Mouse (Mus musculus) heart, embryonic 15.5 days (tissue): ENCODE measurements around the gene Dgcr2. TPM values are rescaled to one million over a fixed set of nuclear protein-coding genes. Genes with fewer than 3 reads are reported as not detected.
A peak's percentile ranks its signal among the peaks of the same experiment; 100 is the strongest.

Experiments used
- ATAC-seq: fragments of 200-750 bp; cut with Nextera tagmentation; replicated peaks from 2 replicates; pipeline ENCODE4 v1.8.0; 2017; ENCODE audit warnings: low read depth, moderate TSS enrichment; ENCODE audit not compliant: insufficient number of reproducible peaks, insufficient read depth, low FRiP score
- H3K27ac ChIP-seq: fragments of 300-500 bp; sonication (generic); 2 replicates; pipeline ENCODE4 v1.5.1; 2015; ENCODE audit warnings: mild to moderate bottlenecking, inconsistent platforms
- H3K27me3 ChIP-seq: fragments of 300-500 bp; sonication (generic); 2 replicates; pipeline ENCODE4 v1.6.1; 2015; ENCODE audit warnings: inconsistent platforms
- H3K36me3 ChIP-seq: fragments of 300-500 bp; sonication (generic); 2 replicates; pipeline ENCODE4 v1.6.1; 2015; ENCODE audit warnings: mild to moderate bottlenecking, inconsistent platforms
- H3K4me1 ChIP-seq: fragments of 300-500 bp; sonication (generic); replicated peaks from 2 replicates; pipeline ENCODE4 v1.6.1; 2015; ENCODE audit warnings: inconsistent platforms
- H3K4me2 ChIP-seq: fragments of 300-500 bp; sonication (generic); 2 replicates; pipeline ENCODE4 v1.6.1; 2015; ENCODE audit warnings: inconsistent platforms, mild to moderate bottlenecking, moderate library complexity
- H3K4me3 ChIP-seq: fragments of 300-500 bp; sonication (generic); 2 replicates; pipeline ENCODE4 v1.5.1; 2015; ENCODE audit warnings: mild to moderate bottlenecking, inconsistent platforms
- H3K9ac ChIP-seq: fragments of 300-500 bp; sonication (generic); 2 replicates; pipeline ENCODE4 v1.6.1; 2015; ENCODE audit warnings: mild to moderate bottlenecking, inconsistent platforms
- H3K9me3 ChIP-seq: fragments of 300-500 bp; sonication (generic); replicated peaks from 2 replicates; pipeline ENCODE4 v1.6.1; 2016; ENCODE audit warnings: inconsistent platforms
- WGBS: fragments of 180-500 bp; shearing (Covaris S2); methylation state at CpG from one replicate; pipeline ENCODE4 v1.1.7; 2015; ENCODE audit warnings: mixed read lengths; 5-methylcytosine and 5-hydroxymethylcytosine counted together
- polyA plus RNA-seq: library from polyadenylated mRNA; unstranded; fragments of >200 nt; fragmentation: Nextera tagmentation; extraction: Ambion mirVana; gene quantifications from 2 replicates; pipeline ENCODE4 v1.2.1, GENCODE M21; 2015

Dgcr2 gene
- polyA plus RNA-seq, result 41.8 and 58.9 TPM in 2 replicates

GRCm38 (mm10) chr16:17898462-17898861 lies at the start of gene Dgcr2, which contains the start of gene Tssk2:
Gene Dgcr2, minus strand, starts transcription at chr16:17898562.
Gene Tssk2, plus strand, starts transcription at chr16:17898637.
- 88% methylated on average over 14 of the region's 14 CpGs for WGBS
- Histone ChIP-seq H3K9ac (no peak within 1 kb of the TSS), H3K4me1 (no peaks in the 10 kb centered on the region), H3K36me3 (peaks cover 47% of the 10 kb centered on the region), H3K4me2 (no peak within 1 kb of the TSS), H3K4me3 (no peak within 1 kb of the TSS), H3K27me3 (no peaks in the 10 kb centered on the region), H3K9me3 (no peaks in the 10 kb centered on the region), H3K27ac (no peak within 1 kb of the TSS)
- no peak for ATAC-seq

DNA sequence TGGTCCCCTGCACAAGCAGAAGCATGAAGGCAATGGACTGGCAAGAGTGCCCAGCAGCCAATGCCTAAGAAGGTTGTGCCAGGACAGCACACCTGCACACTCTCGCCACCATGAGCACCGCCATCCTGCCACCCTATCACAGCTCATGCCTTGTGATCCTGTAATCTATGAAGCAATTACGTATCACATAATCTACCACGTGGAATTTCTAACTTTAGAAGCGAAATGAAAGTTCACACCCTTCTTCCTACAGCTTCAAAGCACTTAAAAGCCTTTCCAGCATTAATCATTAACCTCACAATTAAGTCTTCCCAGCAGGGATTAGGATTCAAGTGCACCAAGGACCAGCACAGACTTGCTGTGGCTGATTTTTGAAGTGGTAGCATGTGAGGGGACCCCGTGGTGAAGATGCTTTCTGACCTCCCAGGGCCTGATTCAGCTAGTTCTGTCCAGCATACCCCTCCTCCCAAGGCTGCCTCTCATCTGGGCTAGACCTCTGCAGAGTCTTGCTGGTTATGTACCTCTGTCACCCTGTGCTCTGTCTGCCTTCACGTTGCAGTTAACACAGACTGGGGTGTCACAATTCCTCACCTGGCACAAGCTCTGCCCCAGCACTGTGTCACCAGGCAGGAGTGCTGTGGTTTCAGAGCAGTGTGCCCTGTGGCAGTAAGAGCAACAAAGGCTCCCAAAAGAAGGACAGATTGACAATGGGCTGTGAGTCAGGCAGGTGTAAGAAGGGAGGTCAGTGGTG lies 46.9 kb upstream of the Dgcr2 start:
- no peaks in the 10 kb centered on the region for H3K4me1 ChIP-seq
- no peak overlapping the region for H3K27ac ChIP-seq
- no peaks in the 10 kb centered on the region for H3K36me3 ChIP-seq
- no peak overlapping the region for H3K4me2 ChIP-seq
- no peak overlapping the region for H3K9ac ChIP-seq
- ATAC-seq, result no peak
- 49% methylated on average over 7 of the region's 7 CpGs for WGBS
- H3K4me3 ChIP-seq, result no peak overlapping the region
- H3K27me3 ChIP-seq, result 0 out of 2 replicates have a peak, but pooled peaks cover 3% of the 10 kb centered on the region
- no peaks in the 10 kb centered on the region for H3K9me3 ChIP-seq

DNA sequence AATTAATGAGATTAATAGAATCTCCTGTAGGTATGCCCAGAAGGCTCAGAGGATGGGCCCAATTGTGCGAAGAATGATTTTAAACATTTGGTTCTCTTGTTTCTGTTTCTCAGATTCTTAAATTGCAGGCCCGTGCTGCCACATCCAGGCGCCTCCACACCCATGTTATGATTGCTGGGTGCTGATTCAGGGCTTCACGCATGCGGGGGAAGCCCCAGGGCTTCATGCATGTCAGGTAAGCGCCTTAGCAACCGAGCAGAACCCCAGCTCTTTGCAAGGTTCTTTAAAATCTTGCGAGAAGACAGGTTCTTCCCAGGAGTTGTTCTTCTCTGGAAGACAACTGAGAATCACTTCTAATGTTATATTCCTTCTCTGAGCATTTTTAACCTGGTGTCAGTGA lies 45.1 kb upstream of the Dgcr2 start:
- 60% methylated on average over 8 of the region's 8 CpGs for WGBS
- H3K4me3 ChIP-seq, result no peak overlapping the region
- no peak overlapping the region for H3K4me2 ChIP-seq
- no peak overlapping the region for H3K9ac ChIP-seq
- H3K36me3 ChIP-seq, result no peaks in the 10 kb centered on the region
- no peak for ATAC-seq
- H3K9me3 ChIP-seq, result no peaks in the 10 kb centered on the region
- no peak overlapping the region for H3K27ac ChIP-seq
- H3K4me1 ChIP-seq, result no peaks in the 10 kb centered on the region
- 0 out of 2 replicates have a peak, but pooled peaks cover 3% of the 10 kb centered on the region for H3K27me3 ChIP-seq

DNA sequence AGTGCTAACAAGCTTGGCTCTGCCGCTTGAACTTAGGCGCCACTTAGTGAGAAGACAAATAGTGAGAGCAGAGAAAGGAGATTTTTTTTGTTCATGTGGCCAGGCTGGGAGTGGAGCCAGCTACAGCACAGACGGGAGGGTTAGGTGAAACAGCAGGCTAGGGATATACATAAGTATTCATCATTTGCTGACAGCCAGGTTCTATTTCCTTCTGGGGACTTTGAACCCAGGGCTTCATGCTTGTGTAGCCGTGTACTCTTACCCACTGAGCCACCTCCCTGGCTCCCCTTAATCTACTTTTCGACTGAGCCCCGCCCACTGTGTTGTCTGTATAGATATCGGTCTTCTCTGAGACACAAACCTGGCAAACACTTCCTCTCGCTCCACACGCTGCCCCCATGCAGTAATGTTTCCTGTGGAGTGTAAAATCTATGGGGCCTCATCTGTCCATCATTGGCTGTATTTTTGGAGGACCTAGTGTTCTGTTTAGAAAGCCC lies 40.9 kb upstream of the Dgcr2 start:
- no peak overlapping the region for H3K4me2 ChIP-seq
- whole genome bisulfite sequencing, result 39% methylated on average over 9 of the region's 9 CpGs
- H3K27me3 ChIP-seq, result peaks cover 25% of the 10 kb centered on the region
- H3K9me3 ChIP-seq, result no peaks in the 10 kb centered on the region
- no peak for ATAC-seq
- H3K4me1 ChIP-seq, result no peaks in the 10 kb centered on the region; the same call in 1 of the 2 replicates
- no peak overlapping the region for H3K9ac ChIP-seq
- no peak overlapping the region for H3K27ac ChIP-seq
- H3K4me3 ChIP-seq, result no peak overlapping the region
- H3K36me3 ChIP-seq, result no peaks in the 10 kb centered on the region

- peaks cover 25% of the 10 kb centered on the region for H3K27me3 ChIP-seq
- no peaks in the 10 kb centered on the region; the same call in 1 of the 2 replicates for H3K4me1 ChIP-seq
- no peaks in the 10 kb centered on the region for H3K9me3 ChIP-seq
- 8% methylated on average over 7 of the region's 7 CpGs for WGBS
- no peak overlapping the region for H3K27ac ChIP-seq
- H3K4me3 ChIP-seq, result no peak overlapping the region
- ATAC-seq, result peak; percentile 75; the same call in 1 of the 2 replicates
- no peak overlapping the region for H3K4me2 ChIP-seq
- no peaks in the 10 kb centered on the region for H3K36me3 ChIP-seq
- no peak overlapping the region for H3K9ac ChIP-seq
Observed at GRCm38 (mm10) chr16:17938821-17939220, 40.5 kb upstream of the Dgcr2 start.

- Histone ChIP-seq H3K4me1 (no peaks in the 10 kb centered on the region; the same call in 1 of the 2 replicates), H3K4me2 (no peak overlapping the region), H3K4me3 (no peak overlapping the region), H3K9ac (no peak overlapping the region), H3K36me3 (no peaks in the 10 kb centered on the region), H3K9me3 (no peaks in the 10 kb centered on the region), H3K27ac (no peak overlapping the region), H3K27me3 (peaks cover 25% of the 10 kb centered on the region)
- no peak for ATAC-seq
- WGBS, result 55% methylated on average over 7 of the region's 7 CpGs
Observed at GRCm38 (mm10) chr16:17938187-17938586, 39.8 kb upstream of the Dgcr2 start.

DNA sequence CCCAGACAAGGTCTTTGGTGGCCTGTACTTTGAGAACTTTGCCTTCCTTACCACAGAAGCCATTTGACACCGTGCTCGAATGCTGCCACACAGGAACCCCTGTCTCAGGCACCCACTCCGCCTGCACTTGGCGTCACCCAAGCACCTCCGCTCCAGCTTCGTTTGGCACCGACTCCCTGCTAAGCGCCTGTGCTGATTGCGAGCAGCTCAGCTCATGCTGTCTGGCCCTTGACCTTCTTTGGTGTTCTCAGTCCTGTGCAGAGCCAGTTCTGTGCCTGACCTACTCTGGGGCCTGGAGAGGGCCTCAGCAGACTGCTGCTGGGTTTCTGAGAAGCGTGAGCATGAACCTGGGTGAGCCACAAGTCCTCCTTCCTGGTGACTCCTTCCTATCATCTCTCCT lies 38.4 kb upstream of the Dgcr2 start:
- peaks cover 25% of the 10 kb centered on the region for H3K27me3 ChIP-seq
- no peaks in the 10 kb centered on the region; the same call in 1 of the 2 replicates for H3K4me1 ChIP-seq
- H3K4me3 ChIP-seq, result no peak overlapping the region
- no peaks in the 10 kb centered on the region for H3K36me3 ChIP-seq
- ATAC-seq, result no peak
- WGBS, result 66% methylated on average over 10 of the region's 10 CpGs
- no peak overlapping the region for H3K27ac ChIP-seq
- H3K4me2 ChIP-seq, result no peak overlapping the region
- H3K9me3 ChIP-seq, result no peaks in the 10 kb centered on the region
- no peak overlapping the region for H3K9ac ChIP-seq

DNA sequence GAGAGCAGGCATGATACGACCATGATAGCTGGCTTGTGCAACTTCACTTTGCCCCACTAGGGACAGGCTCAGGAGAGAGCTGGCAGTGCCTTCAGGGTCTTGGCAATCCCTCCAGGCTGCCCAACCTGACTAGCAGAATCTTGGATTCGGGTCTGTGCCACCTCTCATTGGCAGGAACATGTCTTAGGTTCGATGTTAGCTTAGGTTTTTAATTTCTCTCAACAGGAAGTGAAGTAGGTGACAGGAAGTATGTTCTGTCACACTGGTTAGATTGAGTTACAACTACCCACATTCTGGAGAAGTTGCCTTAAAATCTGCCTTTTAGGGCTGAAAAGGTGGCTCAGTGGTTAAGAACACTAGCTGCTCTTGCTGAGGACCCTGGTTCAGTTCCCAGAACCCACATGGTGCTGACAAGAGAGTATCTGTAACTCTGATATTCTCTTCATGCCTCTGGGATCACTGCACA lies 36.1 kb upstream of the Dgcr2 start:
- Histone ChIP-seq H3K27me3 (peaks cover 25% of the 10 kb centered on the region), H3K4me3 (no peak overlapping the region), H3K27ac (no peak overlapping the region), H3K9me3 (no peaks in the 10 kb centered on the region), H3K9ac (no peak overlapping the region), H3K4me2 (no peak overlapping the region), H3K36me3 (no peaks in the 10 kb centered on the region), H3K4me1 (no peaks in the 10 kb centered on the region; the same call in 1 of the 2 replicates)
- 52% methylated on average over 3 of the region's 3 CpGs for WGBS
- ATAC-seq, result no peak

GRCm38 (mm10) chr16:17933594-17934444 lies 35.5 kb upstream of the Dgcr2 start:
- no peak for ATAC-seq
- H3K4me3 ChIP-seq, result no peak overlapping the region
- H3K9ac ChIP-seq, result no peak overlapping the region
- no peaks in the 10 kb centered on the region for H3K36me3 ChIP-seq
- peaks cover 25% of the 10 kb centered on the region for H3K27me3 ChIP-seq
- peaks cover 2% of the 10 kb centered on the region for H3K4me1 ChIP-seq
- H3K4me2 ChIP-seq, result no peak overlapping the region
- 58% methylated on average over 9 of the region's 9 CpGs for WGBS
- H3K9me3 ChIP-seq, result no peaks in the 10 kb centered on the region
- H3K27ac ChIP-seq, result no peak overlapping the region

GRCm38 (mm10) chr16:17931906-17932460 lies 33.6 kb upstream of the Dgcr2 start:
- H3K4me2 ChIP-seq, result no peak overlapping the region
- no peak overlapping the region for H3K27ac ChIP-seq
- H3K4me1 ChIP-seq, result peaks cover 13% of the 10 kb centered on the region
- H3K36me3 ChIP-seq, result no peaks in the 10 kb centered on the region
- H3K4me3 ChIP-seq, result no peak overlapping the region
- peaks cover 13% of the 10 kb centered on the region for H3K27me3 ChIP-seq
- H3K9me3 ChIP-seq, result no peaks in the 10 kb centered on the region
- 75% methylated on average over 5 of the region's 5 CpGs for WGBS
- no peak overlapping the region for H3K9ac ChIP-seq
- ATAC-seq, result no peak

GRCm38 (mm10) chr16:17929631-17930030 lies 31.3 kb upstream of the Dgcr2 start:
- H3K4me2 ChIP-seq, result no peak overlapping the region
- H3K9me3 ChIP-seq, result no peaks in the 10 kb centered on the region
- no peaks in the 10 kb centered on the region for H3K27me3 ChIP-seq
- H3K9ac ChIP-seq, result no peak overlapping the region
- ATAC-seq, result no peak
- 77% methylated on average over 2 of the region's 2 CpGs for WGBS
- H3K4me3 ChIP-seq, result no peak overlapping the region
- H3K27ac ChIP-seq, result no peak overlapping the region
- peaks cover 5% of the 10 kb centered on the region; the same call in 1 of the 2 replicates for H3K36me3 ChIP-seq
- peaks cover 18% of the 10 kb centered on the region for H3K4me1 ChIP-seq
